Mouse (Mus musculus): ENCODE measurements at regions not wholly inside any gene's neighbourhood (a gene's known extent, or its start where the extent isn't known, plus 50 kb on each side); places are given as distances from the start of the nearest gene placed in this dataset.

DNA sequence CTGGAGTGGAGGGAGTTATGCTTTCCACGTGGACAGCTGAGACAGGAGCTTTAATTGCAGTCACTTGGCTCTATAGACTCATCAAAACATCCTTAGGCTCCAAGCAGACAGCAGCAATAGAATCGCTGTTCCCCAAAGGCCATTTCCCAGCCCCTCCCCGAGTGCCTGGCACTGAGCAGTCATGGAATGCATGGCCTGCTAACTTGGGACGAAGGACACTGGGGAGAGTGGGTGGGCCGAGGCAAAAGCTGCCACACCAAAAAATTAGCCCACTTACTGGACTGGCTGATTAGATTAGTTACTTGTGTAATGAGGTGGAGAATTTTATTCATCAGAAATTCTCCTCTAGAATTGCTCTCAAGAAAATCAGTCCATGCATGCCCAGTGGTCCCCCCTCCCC, 172.3 kb downstream of the Cdca7 start:
- no peak for TF ChIP-seq CTCF (conservative IDR thresholded peaks at IDR 0.05; ENCODE audit: insufficient read depth, insufficient read length, low read depth, low read length)
- no peak for TF ChIP-seq POLR2A (IDR thresholded peaks at IDR 0.05; ENCODE audit: low read depth, low read length)
